8 mouse cellular contexts compared by ENCODE assay signal in the genomic region with DNA sequence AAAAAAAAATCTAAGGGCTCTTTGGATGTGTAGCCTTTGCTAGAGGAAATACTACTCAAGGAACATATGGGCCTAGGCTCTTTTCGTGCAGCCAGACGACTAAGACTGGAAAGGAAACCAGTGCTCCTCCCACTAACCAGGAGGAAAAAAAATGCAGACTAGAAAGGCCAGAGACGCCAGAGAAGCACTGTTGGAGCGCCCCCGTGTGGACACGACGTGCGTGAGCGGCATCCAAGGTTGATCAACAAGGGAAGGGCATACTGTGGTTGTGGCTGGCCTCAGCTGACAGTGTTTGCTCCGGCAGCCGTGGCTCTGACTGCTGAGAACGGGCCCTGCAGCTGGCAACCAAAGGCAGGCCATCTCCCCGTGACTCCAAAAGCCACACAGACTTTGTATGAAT. TPM values are rescaled to one million over a fixed set of nuclear protein-coding genes. Genes with fewer than 3 reads are reported as not detected.
DNase-seq lines count a peak whose midpoint lies in the region; ATAC-seq and TF ChIP-seq lines count a peak whose summit lies in the region.

No protein-coding gene starts in this region.

- WGBS in bone marrow, adult 2 months: under 1% methylated on average over 13 of the region's 13 CpGs
- 1% methylated on average over 13 of the region's 13 CpGs for WGBS in embryonic facial prominence, embryonic 14.5 days
- WGBS in limb, embryonic 12.5 days: under 1% methylated on average over 13 of the region's 13 CpGs
- under 1% methylated on average over 13 of the region's 13 CpGs for WGBS in midbrain, embryonic 15.5 days

- H3K4me2 ChIP-seq in embryonic facial prominence, embryonic 14.5 days (ENCODE audit: low read depth, low read length): peak overlapping the region; percentile 62
- peak overlapping the region; percentile 44 for H3K4me2 ChIP-seq in limb, embryonic 12.5 days
- peak overlapping the region; percentile 37 for H3K4me2 ChIP-seq in midbrain, embryonic 15.5 days

- peak; percentile 90 for TF ChIP-seq CTCF in bone marrow, adult 2 months (IDR thresholded peaks at IDR 0.05; ENCODE audit: control insufficient read depth, insufficient read depth, low read length)

- H3K9ac ChIP-seq in embryonic facial prominence, embryonic 14.5 days (ENCODE audit: low read depth, low read length): peak overlapping the region; percentile 48
- peak overlapping the region; percentile 53; the same call in 1 of the 2 replicates for H3K9ac ChIP-seq in limb, embryonic 12.5 days (replicated peaks)
- peak overlapping the region; percentile 27 for H3K9ac ChIP-seq in midbrain, embryonic 15.5 days

- H3K36me3 ChIP-seq in embryonic facial prominence, embryonic 14.5 days (ENCODE audit: control insufficient read depth, insufficient read depth, low read length): no peaks in the 10 kb centered on the region
- H3K36me3 ChIP-seq in limb, embryonic 12.5 days: no peaks in the 10 kb centered on the region
- H3K36me3 ChIP-seq in midbrain, embryonic 15.5 days (replicated peaks): no peaks in the 10 kb centered on the region

- no peaks in the 10 kb centered on the region; the same call in 1 of the 2 replicates for H3K9me3 ChIP-seq in embryonic facial prominence, embryonic 14.5 days (ENCODE audit: control insufficient read depth, low read length)
- H3K9me3 ChIP-seq in limb, embryonic 12.5 days: no peaks in the 10 kb centered on the region
- H3K9me3 ChIP-seq in midbrain, embryonic 15.5 days: no peaks in the 10 kb centered on the region

- no peaks in the 10 kb centered on the region for H3K27me3 ChIP-seq in embryonic facial prominence, embryonic 14.5 days (replicated peaks; ENCODE audit: control insufficient read depth, insufficient read depth, low read length)
- no peaks in the 10 kb centered on the region for H3K27me3 ChIP-seq in limb, embryonic 12.5 days
- H3K27me3 ChIP-seq in midbrain, embryonic 15.5 days (replicated peaks): no peaks in the 10 kb centered on the region

- H3K27ac ChIP-seq in bone marrow, adult 2 months (ENCODE audit: control insufficient read depth, insufficient read depth, low read depth, low read length, poor library complexity): no peak overlapping the region
- peak overlapping the region; percentile 99 for H3K27ac ChIP-seq in embryonic facial prominence, embryonic 14.5 days (replicated peaks; ENCODE audit: low read depth, low read length)
- H3K27ac ChIP-seq in limb, embryonic 12.5 days: peak overlapping the region; percentile 90
- H3K27ac ChIP-seq in midbrain, embryonic 15.5 days: peak overlapping the region; percentile 83

- H3K4me1 ChIP-seq in bone marrow, adult 2 months (ENCODE audit: control insufficient read depth, insufficient read depth, low read length): no peaks in the 10 kb centered on the region
- peaks cover 35% of the 10 kb centered on the region for H3K4me1 ChIP-seq in embryonic facial prominence, embryonic 14.5 days (ENCODE audit: control insufficient read depth, insufficient read depth, low read length)
- peaks cover 40% of the 10 kb centered on the region for H3K4me1 ChIP-seq in limb, embryonic 12.5 days (replicated peaks)
- peaks cover 42% of the 10 kb centered on the region for H3K4me1 ChIP-seq in midbrain, embryonic 15.5 days

- no peak overlapping the region for H3K4me3 ChIP-seq in bone marrow, adult 2 months (replicated peaks; ENCODE audit: control insufficient read depth, low read depth, low read length)
- peak overlapping the region; percentile 10; the same call in 1 of the 2 replicates for H3K4me3 ChIP-seq in embryonic facial prominence, embryonic 14.5 days (ENCODE audit: low read depth, low read length)
- H3K4me3 ChIP-seq in limb, embryonic 12.5 days (replicated peaks): no peak overlapping the region
- H3K4me3 ChIP-seq in midbrain, embryonic 15.5 days: 0 out of 2 replicates have a peak overlapping the region, but pooled peaks have one; percentile 14

- ATAC-seq in embryonic facial prominence, embryonic 14.5 days (ENCODE audit: low read depth): peak; percentile 70
- ATAC-seq in limb, embryonic 12.5 days (ENCODE audit: insufficient number of reproducible peaks, insufficient read depth, low FRiP score, low TSS enrichment, low read depth): peak; percentile 56; the same call in 1 of the 2 replicates
- ATAC-seq in midbrain, embryonic 15.5 days (replicated peaks): peak; percentile 79

- peak; percentile 77 for DNase-seq in A20 (ENCODE audit: low read depth, low spot score)
- DNase-seq in embryonic facial prominence, embryonic 14.5 days (ENCODE audit: low spot score): peak; percentile 96
- DNase-seq in heart, adult 8-10 months (ENCODE audit: low spot score): peak; percentile 97
- DNase-seq in kidney, adult 8-10 months: peak; percentile 94 to 96
- DNase-seq in spleen, adult 18-20 months: peak; percentile 58 to 79

- TF ChIP-seq POLR2A in bone marrow, adult 2 months (IDR thresholded peaks at IDR 0.05; ENCODE audit: borderline replicate concordance, control insufficient read depth, low read depth, low read length): no peak

RNA-seq across cellular contexts. Expression of gene Apol7a, which starts 30.8 kb away (rescaled TPM):
- not detected in 2 replicates for polyA plus RNA-seq in bone marrow, adult 2 months (2011; ENCODE audit: insufficient read depth, insufficient read length, low replicate concordance, missing spikeins)
- polyA plus RNA-seq in embryonic facial prominence, embryonic 14.5 days (2014; fragmentation: Nextera tagmentation; extraction: Ambion mirVana): 0.43 TPM in 1 of 2 replicates, not detected in the other
- total RNA-seq in heart, adult 8-10 months (2022): under 1 TPM in 2 of 4 experiments, not detected in 2; 0.09 to 0.19 TPM
- not detected in 2 replicates for polyA plus RNA-seq in limb, embryonic 12.5 days (2016; fragmentation: Nextera tagmentation; extraction: Ambion mirVana)
- polyA plus RNA-seq in midbrain, embryonic 15.5 days (2015; fragmentation: Nextera tagmentation; extraction: Ambion mirVana): not detected in 2 replicates

RNA-seq across cellular contexts. Expression of gene Apol9a, which starts 42.8 kb away (rescaled TPM):
- 0.72 TPM in 1 of 2 replicates, not detected in the other for polyA plus RNA-seq in bone marrow, adult 2 months (2011; ENCODE audit: insufficient read depth, insufficient read length, low replicate concordance, missing spikeins)
- polyA plus RNA-seq in embryonic facial prominence, embryonic 14.5 days (2014; fragmentation: Nextera tagmentation; extraction: Ambion mirVana): 0.31 TPM in 1 of 2 replicates, not detected in the other
- total RNA-seq in heart, adult 8-10 months (2022): under 1 TPM in 1 of 4 experiments, not detected in 3; 0.19 TPM
- not detected in 2 replicates for polyA plus RNA-seq in limb, embryonic 12.5 days (2016; fragmentation: Nextera tagmentation; extraction: Ambion mirVana)
- 0.14 and 0.15 TPM in 2 replicates for polyA plus RNA-seq in midbrain, embryonic 15.5 days (2015; fragmentation: Nextera tagmentation; extraction: Ambion mirVana)

Comparison
In these comparisons a context has a peak if more than half of its experiments do, and no peak if none do; other contexts are left out.
1. H3K4me3 ChIP-seq: peak in embryonic facial prominence, embryonic 14.5 days (single experiment) and midbrain, embryonic 15.5 days (single experiment); none in bone marrow, adult 2 months (single experiment) and limb, embryonic 12.5 days (single experiment).
2. Peak in every context shown above with its lines, with median percentiles within 50 percentile points of each other: DNase-seq, ATAC-seq, H3K4me2 ChIP-seq and H3K9ac ChIP-seq.